Mouse (Mus musculus): ENCODE results near the gene Zfp11. TPM values are rescaled to one million over a fixed set of nuclear protein-coding genes. Genes with fewer than 3 reads are reported as not detected.
"Not testable (repeated sequence)": the region's sequence is repeated elsewhere in the genome, so short reads cannot be mapped to it uniquely, and the experiment has no call there.

Gene Zfp11
- total RNA-seq, 2 experiments from 2014 or later, result 2.1 to 3.2 TPM

GRCm38 (mm10) chr5:129620600-129620999 lies 49.3 kb downstream of the Zfp11 start:
- ATAC-seq (replicated peaks; ENCODE audit: poor library complexity), result not testable (repeated sequence)

- ATAC-seq (replicated peaks; ENCODE audit: poor library complexity), result peak; percentile 97
These were observed 58.8 kb downstream of the Zfp11 start for GRCm38 (mm10) chr5:129611060-129611459.

GRCm38 (mm10) chr5:129607476-129607875 lies 62.4 kb downstream of the Zfp11 start:
- ATAC-seq (replicated peaks; ENCODE audit: poor library complexity), result no peak

Other genes with a start within 250 kb of the Zfp11 start
- gene Sfswap, start 168.9 kb downstream of the Zfp11 start, total RNA-seq (2015), result 42.3 and 60.8 TPM in 2 replicates
- gene Sfswap, start 168.9 kb downstream of the Zfp11 start, total RNA-seq (2017), result 57.1 and 66.2 TPM in 2 replicates
- gene Mmp17, start 85.9 kb downstream of the Zfp11 start, total RNA-seq (2015), result 0.10 TPM in 1 of 2 replicates, not detected in the other
- gene Mmp17, start 85.9 kb downstream of the Zfp11 start, total RNA-seq (2017), result not detected in 2 replicates
- gene Sept14, start 38.4 kb upstream of the Zfp11 start, total RNA-seq (2015), result not detected in 2 replicates
- not detected in 2 replicates for gene Sept14, start 38.4 kb upstream of the Zfp11 start, total RNA-seq (2017)
- gene Mrps17, start 45.4 kb upstream of the Zfp11 start, total RNA-seq (2015), result 156 and 202 TPM in 2 replicates
- 130 and 149 TPM in 2 replicates for gene Mrps17, start 45.4 kb upstream of the Zfp11 start, total RNA-seq (2017)
- 25.5 and 30.3 TPM in 2 replicates for gene Nipsnap2, start 55.0 kb upstream of the Zfp11 start, total RNA-seq (2015)
- gene Nipsnap2, start 55.0 kb upstream of the Zfp11 start, total RNA-seq (2017), result 26.3 and 26.9 TPM in 2 replicates
- gene Psph, start 117.3 kb upstream of the Zfp11 start, total RNA-seq (2015), result 30.4 and 30.5 TPM in 2 replicates
- 22.8 and 24.3 TPM in 2 replicates for gene Psph, start 117.3 kb upstream of the Zfp11 start, total RNA-seq (2017)
- gene Sumf2, start 176.9 kb upstream of the Zfp11 start, total RNA-seq (2015), result 6.2 and 7.6 TPM in 2 replicates
- gene Sumf2, start 176.9 kb upstream of the Zfp11 start, total RNA-seq (2017), result 18.5 and 25.8 TPM in 2 replicates
- gene Chchd2, start 217.4 kb upstream of the Zfp11 start, total RNA-seq (2015), result 404 and 447 TPM in 2 replicates
- 176 and 233 TPM in 2 replicates for gene Chchd2, start 217.4 kb upstream of the Zfp11 start, total RNA-seq (2017)
- 3.2 and 4.2 TPM in 2 replicates for gene Zbed5, start 225.6 kb upstream of the Zfp11 start, total RNA-seq (2015)
- gene Zbed5, start 225.6 kb upstream of the Zfp11 start, total RNA-seq (2017), result 2.4 and 2.8 TPM in 2 replicates
- gene Phkg1, start 228.4 kb upstream of the Zfp11 start, total RNA-seq (2015), result 0.12 TPM in 1 of 2 replicates, not detected in the other
- 0.14 and 0.33 TPM in 2 replicates for gene Phkg1, start 228.4 kb upstream of the Zfp11 start, total RNA-seq (2017)
- 1.3 TPM in 1 of 2 replicates, not detected in the other for gene Nupr1l, start 238.4 kb upstream of the Zfp11 start, total RNA-seq (2015)
- gene Nupr1l, start 238.4 kb upstream of the Zfp11 start, total RNA-seq (2017), result 0.29 and 0.84 TPM in 2 replicates